Mouse (Mus musculus) megakaryocyte, embryonic 14.5 days (primary cell): ENCODE measurements at regions not wholly inside any gene's neighbourhood (a gene's known extent, or its start where the extent isn't known, plus 50 kb on each side); places are given as distances from the start of the nearest gene placed in this dataset.

Experiments
- FLI1 ChIP-seq: IDR thresholded peaks from 2 replicates; pipeline ENCODE4 v1.6.1; 2012; ENCODE audit warnings: low read length, inconsistent platforms, mixed read lengths
- GATA1 ChIP-seq: IDR thresholded peaks from 3 replicates; pipeline ENCODE4 v1.6.1; 2012; ENCODE audit warnings: mixed read lengths, low read length, inconsistent platforms, borderline replicate concordance

DNA sequence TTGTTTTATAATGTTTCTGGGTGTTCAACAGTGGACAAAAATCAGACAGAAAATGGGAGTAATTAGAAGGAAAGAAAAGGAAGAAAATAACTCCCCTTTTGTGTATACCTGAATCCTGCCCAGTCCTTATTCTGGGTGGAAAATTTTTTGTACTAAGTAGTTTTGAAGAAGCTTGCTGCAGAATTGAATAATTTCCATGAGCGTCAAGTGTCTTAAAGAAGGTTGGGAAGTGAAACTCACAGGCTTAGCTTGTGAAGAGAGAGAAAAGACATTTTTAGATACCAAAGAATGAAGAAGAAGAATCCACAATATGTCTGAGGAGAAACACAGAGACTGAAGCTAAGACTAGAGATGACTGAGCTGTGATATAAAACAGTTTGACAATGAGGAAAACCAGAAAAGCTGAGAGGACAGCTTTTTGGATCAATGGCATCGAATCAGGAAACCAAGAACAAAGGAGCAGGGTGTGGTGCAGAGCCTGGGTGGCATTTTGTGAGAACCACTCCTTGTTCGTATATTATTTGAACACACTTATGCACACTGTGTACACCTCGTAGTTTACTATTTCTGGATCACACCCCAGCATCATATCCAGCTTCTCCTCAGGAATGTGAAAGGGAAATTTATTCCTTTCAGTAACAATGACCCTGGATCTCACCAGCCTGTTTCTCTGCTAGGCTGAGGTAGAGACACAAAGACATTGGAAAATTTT, 221.9 kb downstream of the Gm9733 start:
- TF ChIP-seq GATA1 (no peak), FLI1 (no peak)
